Mouse (Mus musculus) olfactory bulb, adult 2 months (tissue): ENCODE measurements around the gene Zyx. TPM values are rescaled to one million over a fixed set of nuclear protein-coding genes. Genes with fewer than 3 reads are reported as not detected.

Experiments
- H3K27ac ChIP-seq: fragments of 200-500 bp; 2 replicates; pipeline ENCODE4 v1.5.1; 2012; ENCODE audit warnings: low read depth, low read length; ENCODE audit not compliant: insufficient read depth
- H3K4me1 ChIP-seq: fragments of 200-500 bp; 2 replicates; pipeline ENCODE4 v1.6.1; 2012; ENCODE audit warnings: low read length; ENCODE audit not compliant: control insufficient read depth, insufficient read depth
- H3K4me3 ChIP-seq: fragments of 200-500 bp; 2 replicates; pipeline ENCODE4 v1.5.1; 2012; ENCODE audit warnings: mild to moderate bottlenecking, low read depth, low read length, moderate library complexity; ENCODE audit not compliant: insufficient read depth
- CTCF ChIP-seq: fragments of 200-500 bp; IDR thresholded peaks from 2 replicates; pipeline ENCODE4 v1.5.1; 2012; ENCODE audit warnings: low read depth, mild to moderate bottlenecking, low read length, moderate library complexity; ENCODE audit not compliant: insufficient read depth
- POLR2A ChIP-seq: fragments of 200-500 bp; IDR thresholded peaks from 2 replicates; pipeline ENCODE4 v1.6.1; 2012; ENCODE audit warnings: mild to moderate bottlenecking, low read depth, low read length, moderate library complexity; ENCODE audit not compliant: insufficient read depth
- WGBS: fragments of 180-500 bp; shearing (Covaris S2); methylation state at CpG from one replicate; pipeline ENCODE4 v1.1.7; 2018; 5-methylcytosine and 5-hydroxymethylcytosine counted together
- polyA plus RNA-seq: library from polyadenylated mRNA; stranded (reverse); fragments of >200 nt; gene quantifications from 2 replicates; pipeline ENCODE4 v1.2.4, GENCODE M21; 2012; ENCODE audit warnings: low replicate concordance; ENCODE audit not compliant: missing spikeins, insufficient read depth, insufficient read length

Zyx gene
- polyA plus RNA-seq, 1 experiment: not detected

GRCm38 (mm10) chr6:42398285-42398684, 48.9 kb downstream of the Zyx start:
- 88% methylated on average over 3 of the region's 3 CpGs for WGBS

GRCm38 (mm10) chr6:42398998-42399397, 49.6 kb downstream of the Zyx start:
- TF ChIP-seq CTCF: no peak
- TF ChIP-seq POLR2A: no peak
- Histone ChIP-seq H3K4me3 (no peak overlapping the region), H3K4me1 (no peaks in the 10 kb centered on the region), H3K27ac (no peak overlapping the region)
- 100% methylated on average over 1 of the region's 1 CpGs for WGBS

More at GRCm38 (mm10) chr6:42398285-42398684, 48.9 kb downstream of the Zyx start:
- TF ChIP-seq POLR2A: no peak
- TF ChIP-seq CTCF: no peak
- Histone ChIP-seq H3K4me1 (no peaks in the 10 kb centered on the region), H3K4me3 (no peak overlapping the region), H3K27ac (no peak overlapping the region)

- TF ChIP-seq POLR2A: no peak
- Histone ChIP-seq H3K4me1 (no peaks in the 10 kb centered on the region), H3K27ac (no peak within 1 kb of the TSS), H3K4me3 (no peak within 1 kb of the TSS)
- 94% methylated on average over 1 of the region's 1 CpGs for WGBS
Measured at GRCm38 (mm10) chr6:42399938-42400337, 50.5 kb downstream of the Zyx start, which contains the start of gene Tas2r143. Gene Tas2r143, plus strand, starts transcription at chr6:42400238.

GRCm38 (mm10) chr6:42405134-42405533, 55.7 kb downstream of the Zyx start, which contains the start of gene Tas2r135:
Gene Tas2r135, plus strand, starts transcription at chr6:42405434.
- WGBS: 88% methylated on average over 2 of the region's 2 CpGs
- H3K4me1 ChIP-seq: no peaks in the 10 kb centered on the region
- no peak within 1 kb of the TSS for H3K4me3 ChIP-seq
- H3K27ac ChIP-seq: no peak within 1 kb of the TSS
- TF ChIP-seq POLR2A (no peak), CTCF (no peak)

Other genes with a start within 250 kb of the Zyx start
- not detected in 2 replicates for gene Tas2r139, start 208.7 kb upstream of the Zyx start, polyA plus RNA-seq
- not detected in 2 replicates for gene Tas2r144, start 134.3 kb upstream of the Zyx start, polyA plus RNA-seq
- gene Gstk1, start 103.7 kb upstream of the Zyx start, polyA plus RNA-seq: not detected in 2 replicates
- gene Tmem139, start 87.7 kb upstream of the Zyx start, polyA plus RNA-seq: not detected in 2 replicates
- gene Casp2, start 84.6 kb upstream of the Zyx start, polyA plus RNA-seq: not detected in 2 replicates
- not detected in 2 replicates for gene Clcn1, start 62.9 kb upstream of the Zyx start, polyA plus RNA-seq
- gene Fam131b, start 25.0 kb upstream of the Zyx start, polyA plus RNA-seq: not detected in 2 replicates
- gene Epha1, start 23.6 kb downstream of the Zyx start, polyA plus RNA-seq: not detected in 2 replicates
- gene Tas2r143, start 50.6 kb downstream of the Zyx start, polyA plus RNA-seq: not detected in 2 replicates
- not detected in 2 replicates for gene Tas2r135, start 55.8 kb downstream of the Zyx start, polyA plus RNA-seq
- not detected in 2 replicates for gene Tas2r126, start 84.9 kb downstream of the Zyx start, polyA plus RNA-seq
- not detected in 2 replicates for gene Olfr458, start 115.6 kb downstream of the Zyx start, polyA plus RNA-seq
- gene Olfr457, start 126.7 kb downstream of the Zyx start, polyA plus RNA-seq: not detected in 2 replicates
- not detected in 2 replicates for gene Olfr456, start 137.6 kb downstream of the Zyx start, polyA plus RNA-seq
- not detected in 2 replicates for gene Olfr455, start 198.0 kb downstream of the Zyx start, polyA plus RNA-seq
- gene Tcaf3, start 248.1 kb downstream of the Zyx start, polyA plus RNA-seq: not detected in 2 replicates